Mouse (Mus musculus) forebrain, embryonic 14.5 days (tissue): ENCODE data around the gene 2610028H24Rik. TPM values are rescaled to one million over a fixed set of nuclear protein-coding genes. Genes with fewer than 3 reads are reported as not detected.

Experiments
- ATAC-seq: fragments of 200-750 bp; cut with Nextera tagmentation; 2 replicates; pipeline ENCODE4 v1.8.0; 2017; ENCODE audit warnings: mild to moderate bottlenecking, moderate library complexity
- DNase-seq: peaks from one replicate; pipeline ENCODE4 v3.0.0-alpha.2; 2015; ENCODE audit warnings: low spot score
- H3K27ac ChIP-seq: fragments of 300-500 bp; sonication (generic); 2 replicates; pipeline ENCODE4 v1.5.1; 2014; ENCODE audit warnings: low read depth, mild to moderate bottlenecking, control low read depth, low read length, moderate library complexity
- H3K27me3 ChIP-seq: fragments of 300-500 bp; sonication (generic); replicated peaks from 2 replicates; pipeline ENCODE4 v1.6.1; 2014; ENCODE audit warnings: low read length, control low read depth, mixed read lengths; ENCODE audit not compliant: control insufficient read depth, insufficient read depth
- H3K36me3 ChIP-seq: fragments of 300-500 bp; sonication (generic); 2 replicates; pipeline ENCODE4 v1.6.1; 2014; ENCODE audit warnings: low read length, control low read depth; ENCODE audit not compliant: control insufficient read depth, insufficient read depth
- H3K4me1 ChIP-seq: fragments of 300-500 bp; sonication (generic); 2 replicates; pipeline ENCODE4 v1.6.1; 2014; ENCODE audit warnings: antibody characterized with exemption, low read length, control low read depth; ENCODE audit not compliant: control insufficient read depth, insufficient read depth
- H3K4me2 ChIP-seq: fragments of 300-500 bp; sonication (generic); 2 replicates; pipeline ENCODE4 v1.6.1; 2014; ENCODE audit warnings: mild to moderate bottlenecking, control low read depth, low read length
- H3K4me3 ChIP-seq: fragments of 300-500 bp; sonication (generic); 2 replicates; pipeline ENCODE4 v1.5.1; 2014; ENCODE audit warnings: low read depth, low read length, control low read depth
- H3K9ac ChIP-seq: fragments of 300-500 bp; sonication (generic); 2 replicates; pipeline ENCODE4 v1.6.1; 2014; ENCODE audit warnings: mild to moderate bottlenecking, low read length, control low read depth, moderate library complexity
- H3K9me3 ChIP-seq: fragments of 300-500 bp; sonication (generic); replicated peaks from 2 replicates; pipeline ENCODE4 v1.6.1; 2016; ENCODE audit warnings: low read length, control low read depth, mixed read lengths; ENCODE audit not compliant: control insufficient read depth
- WGBS: fragments of 180-500 bp; shearing (Covaris S2); extraction: QIAGEN DNeasy Blood & Tissue Kit; methylation state at CpG from one replicate; pipeline ENCODE4 v1.1.7; 2014; 5-methylcytosine and 5-hydroxymethylcytosine counted together
- polyA plus RNA-seq: library from polyadenylated mRNA; unstranded; fragments of >200 nt; fragmentation: Nextera tagmentation; extraction: Ambion mirVana; gene quantifications from 2 replicates; pipeline ENCODE4 v1.2.1, GENCODE M21; 2014

2610028H24Rik gene
- polyA plus RNA-seq, 1 experiment from 2014 or later, result not detected

DNA sequence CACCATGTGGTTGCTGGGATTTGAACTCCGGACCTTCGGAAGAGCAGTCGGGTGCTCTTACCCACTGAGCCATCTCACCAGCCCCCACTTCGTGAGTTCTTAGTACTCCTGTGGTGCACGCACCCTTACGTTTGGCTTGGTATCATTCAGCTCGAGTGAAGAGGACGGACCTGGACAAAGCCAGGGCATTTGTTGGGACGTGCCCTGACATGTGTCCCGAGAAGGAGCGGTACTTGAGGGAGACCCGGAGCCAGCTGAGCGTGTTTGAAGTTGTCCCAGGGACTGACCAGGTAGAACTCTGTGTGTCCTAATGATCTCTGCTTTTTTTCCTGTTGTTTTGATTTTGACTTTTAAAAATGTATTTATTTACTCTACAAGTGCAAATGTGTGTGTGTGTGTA, 32.0 kb downstream of the 2610028H24Rik start:
- H3K9ac ChIP-seq, result no peak overlapping the region
- H3K27ac ChIP-seq, result no peak overlapping the region
- H3K27me3 ChIP-seq, result no peaks in the 10 kb centered on the region
- H3K4me3 ChIP-seq, result no peak overlapping the region
- WGBS, result 94% methylated on average over 13 of the region's 13 CpGs
- DNase-seq, result no peak
- peaks cover 97% of the 10 kb centered on the region for H3K36me3 ChIP-seq
- no peaks in the 10 kb centered on the region for H3K9me3 ChIP-seq
- ATAC-seq, result no peak
- H3K4me2 ChIP-seq, result no peak overlapping the region
- no peaks in the 10 kb centered on the region for H3K4me1 ChIP-seq

DNA sequence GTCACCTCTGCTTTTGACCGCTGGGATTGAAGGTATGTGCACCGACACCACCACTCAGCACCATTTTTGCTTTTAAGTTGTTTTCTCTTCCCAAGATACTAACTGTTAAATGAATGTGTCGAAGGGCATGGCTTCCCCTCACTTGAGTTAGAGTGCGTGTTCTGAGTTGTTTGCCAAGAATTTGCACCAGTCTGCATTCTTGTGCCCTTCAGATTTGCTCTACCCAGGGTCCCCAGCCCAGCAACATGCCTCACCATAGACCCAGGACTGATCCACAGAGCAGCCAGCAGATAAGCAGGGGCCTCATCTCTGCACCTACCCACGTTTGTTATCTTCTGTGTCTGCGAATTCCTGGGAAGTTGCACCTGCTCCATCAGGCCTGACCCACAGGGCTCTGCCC, 32.6 kb downstream of the 2610028H24Rik start:
- no peaks in the 10 kb centered on the region for H3K9me3 ChIP-seq
- no peak overlapping the region for H3K9ac ChIP-seq
- H3K27me3 ChIP-seq, result no peaks in the 10 kb centered on the region
- ATAC-seq (no peak), DNase-seq (no peak)
- H3K4me3 ChIP-seq, result no peak overlapping the region
- WGBS, result 93% methylated on average over 6 of the region's 6 CpGs
- H3K27ac ChIP-seq, result no peak overlapping the region
- H3K4me1 ChIP-seq, result no peaks in the 10 kb centered on the region
- H3K36me3 ChIP-seq, result peaks cover 99% of the 10 kb centered on the region
- no peak overlapping the region for H3K4me2 ChIP-seq

DNA sequence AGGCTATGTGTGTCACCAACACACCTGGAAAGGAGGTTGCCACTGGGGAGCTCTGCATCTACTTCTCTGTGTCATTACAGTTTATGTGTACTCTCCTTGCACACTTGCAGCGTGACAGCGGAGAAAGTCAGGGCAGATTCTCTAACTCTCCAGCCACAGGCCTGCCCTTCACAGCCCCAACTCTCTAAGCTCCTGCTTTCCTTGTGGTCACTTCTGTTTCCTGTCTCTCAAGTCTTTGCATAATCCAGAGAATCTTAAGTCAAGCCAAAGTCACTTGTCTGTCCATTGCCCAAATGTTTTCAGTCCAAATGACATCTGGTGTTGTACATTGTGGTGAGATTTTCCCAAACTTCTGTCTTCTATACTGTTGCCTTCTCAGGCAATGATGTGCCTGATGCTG, 37.4 kb downstream of the 2610028H24Rik start:
- ATAC-seq (no peak), DNase-seq (no peak)
- Histone ChIP-seq H3K4me1 (no peaks in the 10 kb centered on the region), H3K27ac (no peak overlapping the region), H3K27me3 (no peaks in the 10 kb centered on the region), H3K36me3 (peaks cover 98% of the 10 kb centered on the region), H3K9ac (no peak overlapping the region), H3K4me2 (no peak overlapping the region), H3K9me3 (no peaks in the 10 kb centered on the region), H3K4me3 (no peak overlapping the region)
- WGBS, result 98% methylated on average over 2 of the region's 2 CpGs

DNA sequence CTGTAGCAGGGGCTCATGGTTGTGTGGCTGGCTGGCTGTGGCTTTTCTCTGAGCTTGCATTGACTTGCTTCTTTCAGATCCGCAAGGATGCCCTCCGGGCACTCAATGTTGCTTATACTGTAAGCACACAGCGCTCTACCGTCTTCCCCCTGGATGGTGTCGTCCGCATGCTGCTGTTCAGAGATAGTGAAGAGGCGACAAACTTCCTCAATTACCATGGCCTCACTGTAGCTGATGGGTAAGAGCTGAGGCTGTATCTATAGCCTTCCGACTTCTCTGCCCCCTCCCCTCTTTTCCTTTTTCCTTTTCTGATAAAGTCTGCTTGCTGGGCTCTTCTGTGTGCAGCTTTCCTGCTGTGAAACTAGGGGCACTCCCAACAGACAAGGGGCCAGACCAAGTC, 39.4 kb downstream of the 2610028H24Rik start:
- H3K27me3 ChIP-seq, result no peaks in the 10 kb centered on the region
- H3K4me3 ChIP-seq, result no peak overlapping the region
- H3K9me3 ChIP-seq, result no peaks in the 10 kb centered on the region
- H3K36me3 ChIP-seq, result peaks cover 95% of the 10 kb centered on the region
- no peak for ATAC-seq
- H3K4me1 ChIP-seq, result no peaks in the 10 kb centered on the region
- no peak overlapping the region for H3K4me2 ChIP-seq
- H3K27ac ChIP-seq, result no peak overlapping the region
- no peak for DNase-seq
- no peak overlapping the region for H3K9ac ChIP-seq
- WGBS, result 96% methylated on average over 8 of the region's 8 CpGs

DNA sequence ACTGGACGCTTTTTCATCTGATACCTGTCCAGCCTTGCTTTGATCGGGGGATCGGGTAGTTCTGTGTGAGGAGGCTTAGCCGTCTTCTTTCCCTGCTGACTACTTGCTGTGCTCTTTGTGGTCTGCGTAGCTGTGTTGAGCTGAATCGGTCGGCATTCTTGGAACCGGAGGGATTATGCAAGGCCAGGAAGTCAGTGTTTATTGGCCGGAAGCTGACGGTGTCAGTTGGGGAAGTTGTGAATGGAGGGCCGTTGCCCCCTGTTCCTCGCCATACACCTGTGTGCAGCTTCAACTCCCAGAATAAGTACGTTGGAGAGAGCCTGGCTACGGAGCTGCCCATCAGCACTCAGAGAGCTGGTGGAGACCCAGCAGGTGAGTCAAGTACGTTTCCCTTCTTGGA, 40.3 kb downstream of the 2610028H24Rik start:
- Histone ChIP-seq H3K4me2 (no peak overlapping the region), H3K27me3 (no peaks in the 10 kb centered on the region), H3K27ac (no peak overlapping the region), H3K4me1 (no peaks in the 10 kb centered on the region), H3K36me3 (peaks cover 95% of the 10 kb centered on the region), H3K9ac (no peak overlapping the region), H3K4me3 (no peak overlapping the region), H3K9me3 (no peaks in the 10 kb centered on the region)
- ATAC-seq (no peak), DNase-seq (no peak)
- WGBS, result 95% methylated on average over 15 of the region's 15 CpGs

DNA sequence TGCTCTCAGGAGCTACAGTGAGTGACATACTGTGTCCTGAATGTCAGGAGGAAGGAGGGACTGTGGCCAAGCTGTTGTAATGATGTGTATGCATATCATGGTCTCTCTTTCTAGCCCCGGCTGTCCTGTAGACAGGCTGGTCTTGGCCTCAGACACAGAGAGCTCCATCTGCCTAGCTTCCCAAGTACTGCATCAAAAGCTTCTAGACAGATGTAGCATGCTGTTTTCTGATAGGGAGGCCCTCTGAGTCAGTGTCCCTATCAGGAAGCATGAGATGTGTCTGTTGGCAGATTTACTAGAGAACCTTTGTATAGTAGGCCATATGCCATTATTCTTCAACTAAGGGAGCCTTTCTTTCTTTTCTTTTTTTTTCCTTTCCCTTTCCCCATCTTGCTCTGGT, 44.6 kb downstream of the 2610028H24Rik start:
- H3K27ac ChIP-seq, result no peak overlapping the region
- no peaks in the 10 kb centered on the region for H3K9me3 ChIP-seq
- H3K9ac ChIP-seq, result no peak overlapping the region
- no peak overlapping the region for H3K4me2 ChIP-seq
- 88% methylated on average over 1 of the region's 1 CpGs for WGBS
- H3K27me3 ChIP-seq, result no peaks in the 10 kb centered on the region
- no peaks in the 10 kb centered on the region for H3K4me1 ChIP-seq
- H3K4me3 ChIP-seq, result no peak overlapping the region
- peaks cover 89% of the 10 kb centered on the region for H3K36me3 ChIP-seq
- ATAC-seq, result no peak
- no peak for DNase-seq

DNA sequence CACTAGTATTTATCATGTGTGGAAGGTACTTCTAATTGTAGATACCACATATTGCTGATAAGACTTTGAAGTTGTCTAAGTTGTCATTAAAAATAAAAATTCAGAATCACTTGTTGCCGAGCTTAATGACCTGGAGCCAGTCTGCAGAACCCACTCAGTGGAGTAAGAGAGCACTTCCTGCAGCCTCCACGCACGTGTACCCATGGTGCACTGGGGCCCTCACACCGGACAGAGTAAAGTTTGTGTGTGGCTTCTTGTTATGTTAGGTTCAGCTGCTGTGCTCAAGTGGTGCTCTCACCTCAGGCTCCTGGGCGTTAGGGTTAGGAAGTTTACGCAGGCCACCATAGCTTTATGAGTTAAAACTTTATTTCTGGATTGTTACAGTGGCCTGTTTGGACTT, 46.6 kb downstream of the 2610028H24Rik start:
- 93% methylated on average over 6 of the region's 6 CpGs for WGBS
- no peaks in the 10 kb centered on the region for H3K9me3 ChIP-seq
- no peak overlapping the region for H3K27ac ChIP-seq
- DNase-seq (no peak), ATAC-seq (no peak)
- H3K36me3 ChIP-seq, result peaks cover 89% of the 10 kb centered on the region
- no peak overlapping the region for H3K4me2 ChIP-seq
- H3K27me3 ChIP-seq, result no peaks in the 10 kb centered on the region
- no peak overlapping the region for H3K4me3 ChIP-seq
- H3K4me1 ChIP-seq, result no peaks in the 10 kb centered on the region
- no peak overlapping the region for H3K9ac ChIP-seq

DNA sequence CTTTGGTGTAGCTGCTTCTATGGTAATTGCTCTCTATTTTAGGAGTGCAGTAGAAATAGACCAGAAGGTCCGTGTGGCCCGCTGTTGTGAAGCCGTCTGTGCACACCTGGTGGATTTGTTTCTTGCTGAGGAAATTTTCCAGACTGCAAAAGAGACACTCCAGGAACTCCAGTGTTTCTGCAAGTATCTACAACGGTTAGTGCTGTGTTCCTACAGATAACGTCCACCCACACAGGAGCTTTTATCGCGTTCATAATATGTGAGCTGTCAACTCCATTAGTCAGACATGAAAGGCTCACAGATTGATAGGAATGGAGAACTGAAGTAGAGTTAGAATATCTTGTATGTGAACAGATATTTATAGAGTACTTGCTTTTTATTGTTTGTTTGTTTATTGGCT, 47.5 kb downstream of the 2610028H24Rik start:
- 94% methylated on average over 7 of the region's 7 CpGs for WGBS
- ATAC-seq (no peak), DNase-seq (no peak)
- Histone ChIP-seq H3K4me1 (no peaks in the 10 kb centered on the region), H3K27ac (no peak overlapping the region), H3K36me3 (peaks cover 89% of the 10 kb centered on the region), H3K4me3 (no peak overlapping the region), H3K4me2 (no peak overlapping the region), H3K9me3 (no peaks in the 10 kb centered on the region), H3K27me3 (no peaks in the 10 kb centered on the region), H3K9ac (no peak overlapping the region)

DNA sequence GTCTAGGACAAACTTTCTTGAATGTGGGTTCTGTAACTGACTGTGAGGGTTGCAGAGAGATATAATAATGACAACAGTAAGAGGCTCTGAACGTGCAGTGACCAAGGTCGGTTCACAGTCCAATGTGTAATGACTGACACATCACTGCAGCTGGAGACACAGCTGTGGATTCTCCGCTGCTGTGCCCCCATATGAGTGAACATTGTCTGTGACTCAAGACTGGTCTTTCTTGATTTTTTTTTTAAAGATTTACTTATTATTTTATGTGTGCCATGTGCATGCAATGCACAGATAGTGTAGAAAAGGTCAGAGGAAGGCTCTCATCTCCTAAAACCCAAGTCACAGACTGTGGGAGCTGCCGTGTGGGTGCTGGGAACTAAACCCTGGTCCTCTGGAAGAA, 48.6 kb downstream of the 2610028H24Rik start:
- H3K9me3 ChIP-seq, result no peaks in the 10 kb centered on the region
- ATAC-seq (no peak), DNase-seq (no peak)
- H3K9ac ChIP-seq, result no peak overlapping the region
- no peak overlapping the region for H3K4me2 ChIP-seq
- no peak overlapping the region for H3K27ac ChIP-seq
- no peaks in the 10 kb centered on the region for H3K4me1 ChIP-seq
- H3K27me3 ChIP-seq, result no peaks in the 10 kb centered on the region
- H3K4me3 ChIP-seq, result no peak overlapping the region
- peaks cover 92% of the 10 kb centered on the region for H3K36me3 ChIP-seq
- WGBS, result 97% methylated on average over 4 of the region's 4 CpGs
